Mouse (Mus musculus) forebrain, embryonic 15.5 days (tissue): ENCODE measurements around the gene Spag7. TPM values are rescaled to one million over a fixed set of nuclear protein-coding genes. Genes with fewer than 3 reads are reported as not detected.

ENCODE experiments used
- ATAC-seq: fragments of 200-750 bp; cut with Nextera tagmentation; replicated peaks from 2 replicates; pipeline ENCODE4 v1.8.0; 2017; ENCODE audit warnings: mild to moderate bottlenecking, moderate TSS enrichment, moderate library complexity
- H3K27ac ChIP-seq: fragments of 300-500 bp; sonication (generic); replicated peaks from 2 replicates; pipeline ENCODE4 v1.5.1; 2015; ENCODE audit warnings: mild to moderate bottlenecking, inconsistent platforms
- H3K27me3 ChIP-seq: fragments of 300-500 bp; sonication (generic); 2 replicates; pipeline ENCODE4 v1.6.1; 2015; ENCODE audit warnings: inconsistent platforms
- H3K36me3 ChIP-seq: fragments of 300-500 bp; sonication (generic); 2 replicates; pipeline ENCODE4 v1.6.1; 2015; ENCODE audit warnings: mild to moderate bottlenecking, inconsistent platforms
- H3K4me1 ChIP-seq: fragments of 300-500 bp; sonication (generic); 2 replicates; pipeline ENCODE4 v1.6.1; 2015; ENCODE audit warnings: inconsistent platforms
- H3K4me2 ChIP-seq: fragments of 300-500 bp; sonication (generic); replicated peaks from 2 replicates; pipeline ENCODE4 v1.6.1; 2015; ENCODE audit warnings: mild to moderate bottlenecking, inconsistent platforms
- H3K4me3 ChIP-seq: fragments of 300-500 bp; sonication (generic); 2 replicates; pipeline ENCODE4 v1.5.1; 2015; ENCODE audit warnings: mild to moderate bottlenecking, inconsistent platforms
- H3K9ac ChIP-seq: fragments of 300-500 bp; sonication (generic); replicated peaks from 2 replicates; pipeline ENCODE4 v1.6.1; 2015; ENCODE audit warnings: mild to moderate bottlenecking, inconsistent platforms
- H3K9me3 ChIP-seq: fragments of 300-500 bp; sonication (generic); 2 replicates; pipeline ENCODE4 v1.6.1; 2016; ENCODE audit warnings: inconsistent platforms
- WGBS: fragments of 180-500 bp; shearing (Covaris S2); methylation state at CpG from one replicate; pipeline ENCODE4 v1.1.7; 2015; ENCODE audit warnings: mixed read lengths; 5-methylcytosine and 5-hydroxymethylcytosine counted together
- polyA plus RNA-seq: library from polyadenylated mRNA; unstranded; fragments of >200 nt; fragmentation: Nextera tagmentation; extraction: Ambion mirVana; gene quantifications from 2 replicates; pipeline ENCODE4 v1.2.1, GENCODE M21; 2015

Gene Spag7
- polyA plus RNA-seq, 1 experiment from 2014 or later: 148 TPM

- no peak for ATAC-seq
- no peak overlapping the region for H3K4me3 ChIP-seq
- no peak overlapping the region for H3K27ac ChIP-seq
- H3K4me1 ChIP-seq: no peaks in the 10 kb centered on the region
- H3K27me3 ChIP-seq: no peaks in the 10 kb centered on the region
- no peaks in the 10 kb centered on the region for H3K9me3 ChIP-seq
- WGBS: 73% methylated on average over 7 of the region's 7 CpGs
- no peak overlapping the region for H3K4me2 ChIP-seq
- no peak overlapping the region for H3K9ac ChIP-seq
- H3K36me3 ChIP-seq: no peaks in the 10 kb centered on the region
Observed at GRCm38 (mm10) chr11:70630129-70630528, 39.1 kb downstream of the Spag7 start.

GRCm38 (mm10) chr11:70629557-70629956 is 39.7 kb downstream of the Spag7 start:
- ATAC-seq: no peak
- Histone ChIP-seq H3K9me3 (no peaks in the 10 kb centered on the region), H3K27me3 (no peaks in the 10 kb centered on the region), H3K36me3 (no peaks in the 10 kb centered on the region), H3K27ac (no peak overlapping the region), H3K4me1 (no peaks in the 10 kb centered on the region), H3K4me3 (no peak overlapping the region), H3K4me2 (no peak overlapping the region), H3K9ac (no peak overlapping the region)
- 60% methylated on average over 5 of the region's 5 CpGs for WGBS

- Histone ChIP-seq H3K36me3 (no peaks in the 10 kb centered on the region), H3K4me2 (no peak overlapping the region), H3K27ac (no peak overlapping the region), H3K9ac (no peak overlapping the region), H3K4me1 (no peaks in the 10 kb centered on the region), H3K27me3 (no peaks in the 10 kb centered on the region), H3K9me3 (no peaks in the 10 kb centered on the region), H3K4me3 (no peak overlapping the region)
- 81% methylated on average over 2 of the region's 2 CpGs for WGBS
- ATAC-seq: no peak
Observed at GRCm38 (mm10) chr11:70628431-70628830, 40.8 kb downstream of the Spag7 start.

- H3K36me3 ChIP-seq: no peaks in the 10 kb centered on the region
- ATAC-seq: no peak
- no peak overlapping the region for H3K4me2 ChIP-seq
- H3K4me1 ChIP-seq: no peaks in the 10 kb centered on the region
- H3K9me3 ChIP-seq: no peaks in the 10 kb centered on the region
- no peaks in the 10 kb centered on the region for H3K27me3 ChIP-seq
- H3K27ac ChIP-seq: no peak overlapping the region
- 77% methylated on average over 4 of the region's 4 CpGs for WGBS
- H3K4me3 ChIP-seq: no peak overlapping the region
- H3K9ac ChIP-seq: no peak overlapping the region
Observed at GRCm38 (mm10) chr11:70626877-70627276, 42.3 kb downstream of the Spag7 start.

DNA sequence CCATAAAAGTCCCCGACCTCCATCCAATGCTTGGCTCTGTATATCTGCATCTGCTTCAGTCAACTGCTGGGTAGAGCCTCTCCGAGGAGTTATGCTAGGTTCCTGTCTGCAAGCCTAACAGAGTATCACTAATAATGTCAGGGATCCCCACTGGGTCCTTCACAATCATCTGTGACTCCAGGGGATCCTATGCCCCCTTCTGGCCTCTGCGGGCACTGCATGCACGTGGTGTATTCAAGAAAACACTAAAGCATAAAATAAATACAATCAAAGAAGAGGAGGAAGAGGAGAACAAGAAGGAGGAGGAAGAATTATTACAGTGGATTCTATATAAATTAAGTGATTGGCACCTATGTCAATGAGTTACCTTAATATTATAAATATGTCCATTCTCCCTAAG is 43.7 kb downstream of the Spag7 start:
- no peak overlapping the region for H3K4me3 ChIP-seq
- no peaks in the 10 kb centered on the region for H3K9me3 ChIP-seq
- no peaks in the 10 kb centered on the region for H3K36me3 ChIP-seq
- no peak overlapping the region for H3K4me2 ChIP-seq
- ATAC-seq: no peak
- no peak overlapping the region for H3K9ac ChIP-seq
- H3K4me1 ChIP-seq: no peaks in the 10 kb centered on the region
- 51% methylated on average over 4 of the region's 4 CpGs for WGBS
- H3K27ac ChIP-seq: no peak overlapping the region
- H3K27me3 ChIP-seq: no peaks in the 10 kb centered on the region

DNA sequence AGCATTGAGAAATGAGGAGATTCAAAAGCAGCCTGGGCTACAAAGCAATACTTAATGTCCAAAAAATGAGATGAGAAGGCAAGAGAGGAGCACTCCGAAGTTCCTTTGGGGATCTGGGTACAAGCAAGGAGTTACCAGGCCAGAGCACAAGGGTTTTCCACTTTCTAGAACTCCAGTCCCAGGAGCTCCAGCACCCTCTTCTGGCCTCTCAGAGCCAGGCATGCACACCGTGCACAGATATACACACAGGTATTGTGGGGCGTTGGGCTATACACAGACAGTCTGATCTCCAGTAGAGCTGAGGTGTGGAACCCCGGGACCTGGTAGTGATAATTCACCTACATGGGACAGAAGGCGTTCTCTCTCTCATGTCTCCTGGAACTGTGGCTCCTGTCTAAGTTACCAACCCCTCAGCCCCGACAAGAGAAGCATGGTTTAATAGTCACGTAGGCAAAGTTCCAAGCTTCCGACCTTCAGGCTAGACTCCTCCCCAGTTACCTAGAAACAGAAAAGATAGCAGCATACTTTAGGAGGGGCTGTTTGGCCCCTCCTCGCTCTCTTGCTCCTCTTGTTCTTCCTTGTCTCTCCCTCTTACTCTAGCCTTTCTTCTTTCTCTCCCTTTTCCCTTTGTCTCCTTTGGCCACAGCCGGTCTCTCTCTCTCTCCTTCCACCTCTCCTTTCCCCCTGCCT is 46.0 kb downstream of the Spag7 start:
- Histone ChIP-seq H3K27ac (no peak overlapping the region), H3K9ac (no peak overlapping the region), H3K36me3 (no peaks in the 10 kb centered on the region), H3K4me1 (no peaks in the 10 kb centered on the region), H3K9me3 (no peaks in the 10 kb centered on the region), H3K27me3 (no peaks in the 10 kb centered on the region), H3K4me2 (no peak overlapping the region), H3K4me3 (no peak overlapping the region)
- ATAC-seq: no peak
- 82% methylated on average over 10 of the region's 10 CpGs for WGBS

DNA sequence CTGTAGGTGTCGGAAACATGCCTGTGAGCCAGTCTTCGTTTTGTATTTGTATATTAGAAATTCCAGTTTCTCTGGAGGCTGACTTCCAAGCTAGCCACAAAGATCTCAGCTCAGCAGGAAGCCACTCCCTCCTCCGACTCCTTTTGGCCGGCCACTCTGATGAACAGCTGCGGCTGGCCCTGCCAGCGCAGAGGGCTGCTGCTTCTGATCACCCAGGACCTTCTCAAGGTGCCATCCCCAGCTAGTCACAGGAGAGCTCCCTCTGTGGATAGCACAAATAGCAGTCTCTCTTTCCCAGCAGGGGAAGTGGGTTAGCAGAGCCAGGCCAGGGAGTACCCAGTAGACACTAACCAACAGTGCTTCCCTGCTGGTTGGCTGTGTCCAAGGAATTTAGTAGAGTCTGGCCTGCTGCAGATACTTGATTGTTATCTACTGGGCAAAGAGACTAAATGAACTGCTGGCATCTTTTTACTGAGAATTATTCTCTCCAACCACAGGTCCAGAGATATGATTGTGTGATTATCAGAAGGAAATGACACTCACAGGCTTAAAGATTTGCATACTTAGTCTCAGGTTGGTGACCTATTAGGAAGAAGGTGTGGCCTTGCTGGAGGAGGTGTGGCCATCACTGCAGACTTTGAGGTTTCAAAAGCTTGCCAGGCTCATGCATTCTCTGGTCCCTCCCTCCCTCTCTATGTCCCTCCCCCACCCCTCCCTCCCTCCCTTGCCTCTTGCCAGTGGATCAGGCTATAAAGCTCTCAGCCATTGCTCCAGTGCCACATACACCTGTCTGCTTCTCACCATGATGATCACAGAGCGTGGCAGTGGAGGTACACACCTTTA is 47.0 kb downstream of the Spag7 start:
- Histone ChIP-seq H3K4me3 (no peak overlapping the region), H3K27ac (no peak overlapping the region), H3K36me3 (no peaks in the 10 kb centered on the region), H3K9ac (no peak overlapping the region), H3K4me2 (no peak overlapping the region), H3K4me1 (no peaks in the 10 kb centered on the region), H3K9me3 (no peaks in the 10 kb centered on the region), H3K27me3 (no peaks in the 10 kb centered on the region)
- no peak for ATAC-seq
- 54% methylated on average over 7 of the region's 7 CpGs for WGBS

GRCm38 (mm10) chr11:70619101-70619500 is 50.1 kb downstream of the Spag7 start, which contains the start of gene Chrne:
Gene Chrne, minus strand, starts transcription at chr11:70619216.
- Histone ChIP-seq H3K27ac (no peak within 1 kb of the TSS), H3K4me2 (no peak within 1 kb of the TSS), H3K9me3 (no peaks in the 10 kb centered on the region), H3K4me3 (no peak within 1 kb of the TSS), H3K27me3 (no peaks in the 10 kb centered on the region), H3K36me3 (no peaks in the 10 kb centered on the region), H3K9ac (no peak within 1 kb of the TSS), H3K4me1 (peaks cover 8% of the 10 kb centered on the region)
- WGBS: 50% methylated on average over 1 of the region's 1 CpGs
- ATAC-seq: no peak

DNA sequence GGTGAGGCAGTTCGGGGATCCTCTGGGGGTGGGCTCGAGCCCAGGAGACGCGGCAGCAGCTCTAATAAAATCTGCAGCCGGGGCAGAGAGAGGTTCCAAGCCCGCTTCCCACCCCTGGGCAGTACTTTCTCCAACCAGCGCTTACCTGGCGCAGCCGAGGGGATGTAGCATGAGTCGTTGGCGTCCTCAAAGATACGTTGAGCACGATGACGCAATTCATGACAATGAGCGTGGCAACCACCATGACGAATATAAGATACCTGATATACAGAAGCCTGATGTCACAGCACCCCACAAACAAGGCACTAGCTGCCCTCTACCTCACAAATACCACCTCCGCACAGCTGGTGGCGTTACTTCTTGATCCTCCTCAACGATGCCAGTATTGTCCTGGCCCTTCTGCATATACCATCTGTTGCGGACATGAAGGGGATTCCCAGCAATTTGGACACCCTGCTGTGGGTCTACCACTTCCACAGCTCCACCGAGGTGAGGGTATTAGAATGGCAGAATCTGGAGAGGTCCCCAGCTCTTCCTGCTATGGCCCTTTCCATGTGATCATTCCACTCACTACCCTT is 53.6 kb downstream of the Spag7 start, which contains the start of gene 4930544D05Rik:
Gene 4930544D05Rik, plus strand, starts transcription at position 333 of the 578 bp plus-strand sequence.
- Histone ChIP-seq H3K4me1 (peaks cover 8% of the 10 kb centered on the region), H3K27me3 (no peaks in the 10 kb centered on the region), H3K9ac (no peak within 1 kb of the TSS), H3K4me2 (peak within 1 kb of the TSS; percentile 37), H3K4me3 (peak within 1 kb of the TSS; percentile 22), H3K9me3 (no peaks in the 10 kb centered on the region), H3K36me3 (peaks cover 24% of the 10 kb centered on the region), H3K27ac (no peak within 1 kb of the TSS)
- ATAC-seq: no peak
- 17% methylated on average over 21 of the region's 21 CpGs for WGBS

DNA sequence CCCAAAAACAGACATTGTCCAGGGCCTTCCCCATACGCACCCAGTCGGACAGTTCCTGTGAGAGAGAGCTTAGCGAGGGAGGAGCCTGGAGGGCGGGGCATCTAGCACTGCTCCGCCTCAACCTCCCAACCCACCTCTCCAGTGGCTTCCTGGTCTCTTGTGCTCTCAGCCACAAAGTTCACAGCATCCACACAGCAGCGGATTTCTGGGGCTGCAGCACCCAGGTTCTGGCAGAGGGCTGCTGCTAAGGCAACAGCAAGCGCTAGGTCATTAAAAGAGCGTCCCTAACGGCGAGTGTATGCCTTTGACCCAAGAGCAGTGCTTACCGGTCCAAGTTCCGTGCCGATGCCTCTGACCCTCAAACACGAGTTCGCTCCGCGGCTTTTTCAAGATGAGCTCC is 54.1 kb downstream of the Spag7 start:
- Histone ChIP-seq H3K4me2 (peak overlapping the region; percentile 37), H3K9ac (no peak overlapping the region), H3K9me3 (no peaks in the 10 kb centered on the region), H3K4me1 (peaks cover 8% of the 10 kb centered on the region), H3K4me3 (peak overlapping the region; percentile 22), H3K36me3 (peaks cover 30% of the 10 kb centered on the region), H3K27me3 (no peaks in the 10 kb centered on the region), H3K27ac (no peak overlapping the region)
- ATAC-seq: no peak; the same call in 1 of the 2 replicates
- WGBS: 5% methylated on average over 17 of the region's 17 CpGs
